Mouse (Mus musculus): ENCODE data around the gene Knstrn. TPM values are rescaled to one million over a fixed set of nuclear protein-coding genes. Genes with fewer than 3 reads are reported as not detected.

Knstrn gene
- polyA plus RNA-seq, 1 experiment from 2014 or later = 94.0 TPM

DNA sequence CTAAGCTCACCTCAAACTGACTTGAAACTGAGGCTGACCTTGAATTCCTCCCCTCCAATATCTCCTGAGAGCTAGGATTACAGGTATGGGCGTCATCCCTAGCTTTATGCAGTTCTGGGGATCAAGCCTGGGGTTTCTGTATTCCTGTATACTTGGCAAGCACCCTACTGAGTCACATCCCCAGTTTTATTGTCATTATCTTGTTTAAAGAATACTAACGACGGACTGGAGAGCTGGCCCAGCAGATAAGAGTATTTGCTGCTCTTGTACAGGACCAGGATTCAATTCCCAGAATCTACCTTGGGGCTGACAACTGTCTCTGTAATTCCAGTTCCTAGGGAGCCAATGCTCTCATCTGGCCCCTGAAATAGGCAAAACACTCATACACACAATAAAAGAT lies 8.0 kb upstream of the Knstrn start:
- WGBS = 19% methylated on average over 3 of the region's 3 CpGs
- H3K36me3 ChIP-seq (ENCODE audit: control insufficient read depth, insufficient read depth) = no peaks in the 10 kb centered on the region
- no peak overlapping the region for H3K4me2 ChIP-seq (ENCODE audit: low read depth, low read length)
- no peak overlapping the region for H3K4me3 ChIP-seq (ENCODE audit: low read length)
- H3K9ac ChIP-seq (ENCODE audit: low read length) = no peak overlapping the region
- no peaks in the 10 kb centered on the region for H3K27me3 ChIP-seq (ENCODE audit: control insufficient read depth, insufficient read depth, low read length)
- H3K27ac ChIP-seq (ENCODE audit: low read length) = no peak overlapping the region
- no peaks in the 10 kb centered on the region for H3K4me1 ChIP-seq (ENCODE audit: control insufficient read depth, insufficient read depth, low read length)
- ATAC-seq (replicated peaks; ENCODE audit: extremely low read depth, insufficient read depth, low FRiP score) = no peak
- H3K9me3 ChIP-seq (replicated peaks; ENCODE audit: control insufficient read depth, low read length) = no peaks in the 10 kb centered on the region

DNA sequence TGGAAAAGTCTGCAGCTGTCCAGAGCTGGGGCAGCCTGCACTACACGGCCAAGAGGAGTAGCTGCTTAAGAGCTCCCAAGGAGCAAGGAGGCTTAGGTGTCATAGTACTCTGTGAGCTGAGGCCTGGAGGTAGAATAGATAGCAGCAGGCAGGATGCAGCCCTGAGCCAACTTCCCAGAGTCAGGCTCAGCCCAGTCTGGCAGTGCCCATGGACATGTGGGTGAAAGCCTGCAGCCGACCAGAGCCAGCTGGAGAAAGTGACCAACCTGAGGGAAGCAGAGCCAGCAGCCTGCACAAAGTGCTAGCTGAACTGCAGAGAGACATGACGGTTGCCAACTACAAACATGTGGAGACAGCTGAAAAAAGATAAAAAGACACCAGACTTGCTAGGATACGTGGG lies 6.9 kb upstream of the Knstrn start:
- WGBS = 42% methylated on average over 4 of the region's 4 CpGs

DNA sequence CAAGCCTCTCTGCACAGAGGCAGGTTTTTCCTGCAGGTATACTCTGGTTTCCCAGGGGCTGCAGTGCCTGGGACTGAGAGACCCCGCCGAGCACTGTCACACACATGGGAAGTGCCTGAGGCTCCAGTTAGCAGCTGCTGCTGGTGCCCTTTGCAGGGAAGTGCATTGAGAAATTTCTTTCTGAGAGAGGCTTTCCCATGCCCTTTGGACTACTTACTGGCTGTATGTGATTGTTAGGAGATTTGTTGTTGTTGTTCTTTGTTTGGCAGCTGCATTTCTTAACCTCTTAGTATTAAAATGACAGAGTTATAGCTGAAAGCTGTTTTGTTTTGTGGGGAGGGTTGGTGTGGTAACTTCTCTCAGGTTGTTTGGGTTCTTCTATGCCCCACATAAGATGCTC lies 2.9 kb upstream of the Knstrn start:
- H3K4me2 ChIP-seq (ENCODE audit: low read depth, low read length) = no peak overlapping the region
- H3K36me3 ChIP-seq (ENCODE audit: control insufficient read depth, insufficient read depth) = no peaks in the 10 kb centered on the region
- no peak overlapping the region for H3K4me3 ChIP-seq (ENCODE audit: low read length)
- ATAC-seq (replicated peaks; ENCODE audit: extremely low read depth, insufficient read depth, low FRiP score) = no peak
- H3K27me3 ChIP-seq (ENCODE audit: control insufficient read depth, insufficient read depth, low read length) = no peaks in the 10 kb centered on the region
- WGBS = 29% methylated on average over 2 of the region's 2 CpGs
- no peaks in the 10 kb centered on the region for H3K9me3 ChIP-seq (replicated peaks; ENCODE audit: control insufficient read depth, low read length)
- H3K9ac ChIP-seq (ENCODE audit: low read length) = no peak overlapping the region
- peaks cover 12% of the 10 kb centered on the region for H3K4me1 ChIP-seq (ENCODE audit: control insufficient read depth, insufficient read depth, low read length)
- no peak overlapping the region for H3K27ac ChIP-seq (ENCODE audit: low read length)

More for the DNA sequence above, 6.9 kb upstream of the Knstrn start:
- Histone ChIP-seq H3K9me3 (replicated peaks; ENCODE audit: control insufficient read depth, low read length) (no peaks in the 10 kb centered on the region), H3K4me2 (ENCODE audit: low read depth, low read length) (no peak overlapping the region), H3K4me3 (ENCODE audit: low read length) (no peak overlapping the region), H3K27me3 (ENCODE audit: control insufficient read depth, insufficient read depth, low read length) (no peaks in the 10 kb centered on the region), H3K27ac (ENCODE audit: low read length) (no peak overlapping the region), H3K9ac (ENCODE audit: low read length) (no peak overlapping the region), H3K36me3 (ENCODE audit: control insufficient read depth, insufficient read depth) (no peaks in the 10 kb centered on the region), H3K4me1 (ENCODE audit: control insufficient read depth, insufficient read depth, low read length) (no peaks in the 10 kb centered on the region)
- ATAC-seq (replicated peaks; ENCODE audit: extremely low read depth, insufficient read depth, low FRiP score) = no peak

DNA sequence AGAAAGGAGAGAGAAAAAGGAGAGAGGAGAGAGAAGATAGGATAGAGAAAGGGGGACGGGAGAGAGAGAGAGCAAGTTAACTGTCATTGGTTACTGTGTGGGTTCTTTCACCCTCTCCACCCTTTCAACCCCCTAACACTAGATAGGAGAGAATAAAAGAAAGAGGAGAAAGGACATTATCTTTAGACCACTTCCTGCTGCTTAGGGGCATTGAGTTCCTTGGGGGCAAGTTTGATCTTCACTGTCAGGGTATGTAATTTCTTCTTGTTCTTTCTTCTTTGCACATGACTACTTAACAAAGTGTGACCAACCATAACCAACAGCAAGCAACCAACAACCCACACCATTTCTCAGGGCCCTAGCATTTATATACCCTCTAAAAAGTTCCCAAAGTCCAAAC lies 1.1 kb upstream of the Knstrn start:
- ATAC-seq (replicated peaks; ENCODE audit: extremely low read depth, insufficient read depth, low FRiP score) = no peak
- no peak overlapping the region for H3K27ac ChIP-seq (ENCODE audit: low read length)
- H3K27me3 ChIP-seq (ENCODE audit: control insufficient read depth, insufficient read depth, low read length) = no peaks in the 10 kb centered on the region
- H3K9me3 ChIP-seq (replicated peaks; ENCODE audit: control insufficient read depth, low read length) = no peaks in the 10 kb centered on the region
- H3K4me3 ChIP-seq (ENCODE audit: low read length) = no peak overlapping the region
- no peak overlapping the region for H3K4me2 ChIP-seq (ENCODE audit: low read depth, low read length)
- WGBS = 45% methylated on average over 1 of the region's 1 CpGs
- H3K9ac ChIP-seq (ENCODE audit: low read length) = no peak overlapping the region
- H3K4me1 ChIP-seq (ENCODE audit: control insufficient read depth, insufficient read depth, low read length) = peaks cover 14% of the 10 kb centered on the region
- H3K36me3 ChIP-seq (ENCODE audit: control insufficient read depth, insufficient read depth) = peaks cover 5% of the 10 kb centered on the region

DNA sequence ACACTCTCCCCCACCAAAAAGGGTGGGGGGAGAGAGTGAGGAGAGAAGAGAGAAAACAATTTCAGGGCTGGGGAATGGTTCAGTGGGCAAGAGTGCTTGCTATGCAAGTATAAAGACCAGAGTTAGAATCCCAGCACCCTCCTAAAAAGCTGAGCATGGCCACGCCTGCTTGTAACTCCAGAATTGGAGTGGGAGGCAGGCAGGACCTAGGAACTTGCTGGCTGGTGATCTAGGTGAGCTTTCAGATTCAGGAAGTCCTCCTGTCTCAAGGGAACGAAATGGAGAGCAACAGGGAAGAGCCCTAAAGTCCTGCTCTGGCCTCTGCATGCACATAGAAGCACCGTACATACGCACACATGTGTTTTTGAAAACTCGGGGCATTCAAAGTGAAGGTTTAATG lies 9.0 kb downstream of the Knstrn start:
- Histone ChIP-seq H3K36me3 (ENCODE audit: control insufficient read depth, insufficient read depth) (peaks cover 55% of the 10 kb centered on the region), H3K4me2 (ENCODE audit: low read depth, low read length) (no peak overlapping the region), H3K27ac (ENCODE audit: low read length) (no peak overlapping the region), H3K4me1 (ENCODE audit: control insufficient read depth, insufficient read depth, low read length) (no peaks in the 10 kb centered on the region), H3K9me3 (replicated peaks; ENCODE audit: control insufficient read depth, low read length) (peaks cover 4% of the 10 kb centered on the region; the same call in 1 of the 2 replicates), H3K27me3 (ENCODE audit: control insufficient read depth, insufficient read depth, low read length) (no peaks in the 10 kb centered on the region), H3K4me3 (ENCODE audit: low read length) (no peak overlapping the region), H3K9ac (ENCODE audit: low read length) (no peak overlapping the region)
- 89% methylated on average over 5 of the region's 5 CpGs for WGBS
- no peak for ATAC-seq (replicated peaks; ENCODE audit: extremely low read depth, insufficient read depth, low FRiP score)

DNA sequence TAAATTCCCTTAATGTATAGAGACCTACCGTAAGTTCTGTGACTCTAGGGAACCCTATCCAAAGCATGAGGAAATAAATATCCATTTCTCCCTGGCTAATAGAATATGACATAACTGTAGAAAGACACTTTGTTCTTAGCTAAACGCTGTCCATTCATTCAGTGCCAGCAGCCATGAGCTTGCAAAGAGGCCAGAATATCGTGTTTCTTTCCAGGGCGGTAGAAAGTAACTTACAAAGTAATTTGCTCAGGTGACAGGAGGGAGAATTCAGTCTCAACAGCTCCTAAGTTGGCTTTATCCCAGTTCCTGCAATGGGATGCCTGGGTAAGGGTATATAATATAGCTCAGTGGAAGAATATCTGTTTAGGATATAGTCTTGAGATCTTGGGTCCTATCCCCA lies 10.6 kb downstream of the Knstrn start:
- no peaks in the 10 kb centered on the region for H3K4me1 ChIP-seq (ENCODE audit: control insufficient read depth, insufficient read depth, low read length)
- peaks cover 4% of the 10 kb centered on the region; the same call in 1 of the 2 replicates for H3K9me3 ChIP-seq (replicated peaks; ENCODE audit: control insufficient read depth, low read length)
- H3K27me3 ChIP-seq (ENCODE audit: control insufficient read depth, insufficient read depth, low read length) = no peaks in the 10 kb centered on the region
- H3K27ac ChIP-seq (ENCODE audit: low read length) = no peak overlapping the region
- no peak overlapping the region for H3K9ac ChIP-seq (ENCODE audit: low read length)
- H3K36me3 ChIP-seq (ENCODE audit: control insufficient read depth, insufficient read depth) = peaks cover 48% of the 10 kb centered on the region
- ATAC-seq (replicated peaks; ENCODE audit: extremely low read depth, insufficient read depth, low FRiP score) = no peak
- WGBS = 91% methylated on average over 4 of the region's 4 CpGs
- H3K4me3 ChIP-seq (ENCODE audit: low read length) = no peak overlapping the region
- H3K4me2 ChIP-seq (ENCODE audit: low read depth, low read length) = no peak overlapping the region

DNA sequence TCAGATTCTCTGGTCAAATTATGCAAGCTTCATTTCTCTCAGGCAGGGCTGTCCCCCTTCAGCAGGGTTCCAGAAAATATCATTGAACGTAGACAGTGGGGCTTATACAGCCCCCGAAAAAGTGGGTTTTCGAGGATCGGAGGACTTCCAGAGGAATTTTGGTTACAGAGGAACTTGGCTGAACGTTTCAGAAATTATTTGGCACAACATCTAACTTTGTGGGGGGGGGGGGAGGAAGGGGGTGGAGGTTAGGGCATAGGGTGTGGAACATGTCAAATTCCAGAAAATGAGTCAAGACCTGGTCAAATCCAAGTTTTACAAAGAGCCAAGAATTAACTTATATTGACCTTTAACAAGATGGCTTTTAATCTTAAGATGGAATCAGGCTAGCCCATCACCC lies 15.3 kb downstream of the Knstrn start:
- H3K9ac ChIP-seq (ENCODE audit: low read length) = no peak overlapping the region
- no peak overlapping the region for H3K4me3 ChIP-seq (ENCODE audit: low read length)
- no peaks in the 10 kb centered on the region for H3K4me1 ChIP-seq (ENCODE audit: control insufficient read depth, insufficient read depth, low read length)
- H3K4me2 ChIP-seq (ENCODE audit: low read depth, low read length) = no peak overlapping the region
- WGBS = 86% methylated on average over 5 of the region's 5 CpGs
- H3K27ac ChIP-seq (ENCODE audit: low read length) = no peak overlapping the region
- H3K36me3 ChIP-seq (ENCODE audit: control insufficient read depth, insufficient read depth) = peaks cover 47% of the 10 kb centered on the region
- ATAC-seq (replicated peaks; ENCODE audit: extremely low read depth, insufficient read depth, low FRiP score) = no peak
- H3K27me3 ChIP-seq (ENCODE audit: control insufficient read depth, insufficient read depth, low read length) = no peaks in the 10 kb centered on the region
- H3K9me3 ChIP-seq (replicated peaks; ENCODE audit: control insufficient read depth, low read length) = peaks cover 4% of the 10 kb centered on the region; the same call in 1 of the 2 replicates

DNA sequence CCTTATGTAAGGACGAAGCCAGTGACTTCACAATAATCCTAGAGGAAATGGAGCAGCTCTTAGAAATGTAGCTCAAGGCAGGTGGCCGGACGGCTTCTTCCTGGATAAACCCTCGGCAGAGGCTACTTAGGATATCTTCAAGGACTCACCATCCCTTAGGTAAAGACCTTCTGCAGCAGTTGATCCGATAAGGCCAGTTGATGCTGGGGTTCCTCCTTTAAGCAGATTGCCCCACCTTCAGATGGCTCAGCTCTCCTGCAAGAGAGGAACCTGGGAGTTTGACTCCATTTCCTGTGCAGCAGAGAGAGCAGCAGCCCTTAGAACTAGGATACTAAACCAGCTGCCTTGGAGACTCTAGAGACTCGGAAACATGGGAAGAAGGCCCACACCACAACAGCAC lies 20.3 kb downstream of the Knstrn start:
- 90% methylated on average over 6 of the region's 6 CpGs for WGBS
- no peak overlapping the region for H3K4me3 ChIP-seq (ENCODE audit: low read length)
- H3K27me3 ChIP-seq (ENCODE audit: control insufficient read depth, insufficient read depth, low read length) = no peaks in the 10 kb centered on the region
- H3K9me3 ChIP-seq (replicated peaks; ENCODE audit: control insufficient read depth, low read length) = no peaks in the 10 kb centered on the region
- no peak for ATAC-seq (replicated peaks; ENCODE audit: extremely low read depth, insufficient read depth, low FRiP score)
- H3K9ac ChIP-seq (ENCODE audit: low read length) = no peak overlapping the region
- peaks cover 18% of the 10 kb centered on the region for H3K36me3 ChIP-seq (ENCODE audit: control insufficient read depth, insufficient read depth)
- no peak overlapping the region for H3K27ac ChIP-seq (ENCODE audit: low read length)
- H3K4me2 ChIP-seq (ENCODE audit: low read depth, low read length) = no peak overlapping the region
- peaks cover 5% of the 10 kb centered on the region; the same call in 1 of the 2 replicates for H3K4me1 ChIP-seq (ENCODE audit: control insufficient read depth, insufficient read depth, low read length)

DNA sequence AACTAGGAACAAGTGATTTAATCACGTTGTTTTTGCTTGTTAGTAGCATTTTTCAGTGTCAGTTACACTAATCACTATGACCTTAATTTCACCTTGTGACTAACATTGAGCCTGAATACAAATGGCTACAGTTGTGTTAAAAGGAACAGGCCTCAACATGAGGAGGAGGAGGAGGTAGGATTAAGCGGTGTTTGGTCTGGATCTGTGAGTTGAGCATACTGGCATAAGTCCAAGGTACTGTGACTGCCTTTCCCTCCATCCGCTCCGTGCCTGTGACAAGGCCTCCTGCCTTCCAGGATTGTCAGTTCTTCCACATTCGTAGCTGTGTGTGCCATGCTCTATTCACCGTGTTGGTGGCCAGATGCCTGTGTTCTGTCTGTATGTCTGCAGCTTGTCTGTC lies 21.3 kb downstream of the Knstrn start:
- 46% methylated on average over 6 of the region's 6 CpGs for WGBS
- Histone ChIP-seq H3K36me3 (ENCODE audit: control insufficient read depth, insufficient read depth) (peaks cover 11% of the 10 kb centered on the region), H3K27me3 (ENCODE audit: control insufficient read depth, insufficient read depth, low read length) (no peaks in the 10 kb centered on the region), H3K4me3 (ENCODE audit: low read length) (no peak overlapping the region), H3K9ac (ENCODE audit: low read length) (no peak overlapping the region), H3K4me2 (ENCODE audit: low read depth, low read length) (no peak overlapping the region), H3K9me3 (replicated peaks; ENCODE audit: control insufficient read depth, low read length) (no peaks in the 10 kb centered on the region), H3K4me1 (ENCODE audit: control insufficient read depth, insufficient read depth, low read length) (peaks cover 5% of the 10 kb centered on the region; the same call in 1 of the 2 replicates), H3K27ac (ENCODE audit: low read length) (no peak overlapping the region)
- no peak for ATAC-seq (replicated peaks; ENCODE audit: extremely low read depth, insufficient read depth, low FRiP score)

DNA sequence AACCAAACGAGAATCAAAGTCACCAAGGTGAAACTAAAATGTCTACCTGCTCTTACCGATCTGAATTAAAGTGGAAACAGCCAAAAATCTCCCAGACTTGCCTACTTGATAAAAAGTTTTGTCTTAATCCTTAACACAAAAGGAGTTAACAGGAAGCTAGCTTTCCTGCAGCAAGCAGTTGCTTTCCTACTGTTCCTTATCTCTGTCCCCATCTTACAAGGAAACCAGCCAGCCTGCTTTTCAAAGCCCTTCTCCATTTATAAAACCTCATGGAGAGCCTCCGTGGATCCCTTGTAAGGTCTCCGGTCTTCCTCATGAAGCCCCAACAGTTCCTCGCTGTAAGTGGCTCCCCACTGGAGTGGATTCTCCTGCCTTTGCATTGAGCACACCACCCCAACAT lies 24.5 kb downstream of the Knstrn start:
- no peak overlapping the region for H3K4me2 ChIP-seq (ENCODE audit: low read depth, low read length)
- H3K9me3 ChIP-seq (replicated peaks; ENCODE audit: control insufficient read depth, low read length) = no peaks in the 10 kb centered on the region
- H3K4me3 ChIP-seq (ENCODE audit: low read length) = no peak overlapping the region
- ATAC-seq (replicated peaks; ENCODE audit: extremely low read depth, insufficient read depth, low FRiP score) = no peak
- no peaks in the 10 kb centered on the region for H3K27me3 ChIP-seq (ENCODE audit: control insufficient read depth, insufficient read depth, low read length)
- H3K4me1 ChIP-seq (ENCODE audit: control insufficient read depth, insufficient read depth, low read length) = peaks cover 5% of the 10 kb centered on the region; the same call in 1 of the 2 replicates
- H3K9ac ChIP-seq (ENCODE audit: low read length) = no peak overlapping the region
- H3K27ac ChIP-seq (ENCODE audit: low read length) = no peak overlapping the region
- WGBS = 40% methylated on average over 5 of the region's 5 CpGs
- H3K36me3 ChIP-seq (ENCODE audit: control insufficient read depth, insufficient read depth) = peaks cover 6% of the 10 kb centered on the region; the same call in 1 of the 2 replicates

All from heart, embryonic 16.5 days (tissue).